Mouse (Mus musculus): ENCODE data around the gene Anxa5. TPM values are rescaled to one million over a fixed set of nuclear protein-coding genes. Genes with fewer than 3 reads are reported as not detected.

Anxa5 gene
- total and polyA plus RNA-seq, 3 experiments: 119 to 223 (median 131) TPM

- no peak for DNase-seq
- TF ChIP-seq EP300 (IDR thresholded peaks at IDR 0.05; ENCODE audit: insufficient read depth, low read depth, low read length): no peak
- intact Hi-C loops (cut with DNase I): no loop called here
- H3K9ac ChIP-seq (ENCODE audit: low read depth, low read length): no peak overlapping the region
- peaks cover 2% of the 10 kb centered on the region; the same call in 1 of the 2 replicates for H3K36me3 ChIP-seq (ENCODE audit: control insufficient read depth, insufficient read depth, low read length)
- H3K27ac ChIP-seq: no peak overlapping the region
- 76% methylated on average over 6 of the region's 6 CpGs for WGBS
- no peaks in the 10 kb centered on the region for H3K79me2 ChIP-seq (replicated peaks; ENCODE audit: control insufficient read depth, insufficient read depth, low read length)
- H3K27me3 ChIP-seq (ENCODE audit: control insufficient read depth, insufficient read depth, low read length): no peaks in the 10 kb centered on the region
- peaks cover 4% of the 10 kb centered on the region for H3K4me1 ChIP-seq (ENCODE audit: control insufficient read depth, insufficient read depth, low read length)
- no peak overlapping the region for H3K4me3 ChIP-seq
Observed at GRCm38 (mm10) chr3:36486176-36486575, 10.5 kb upstream of the Anxa5 start.

- H3K27ac ChIP-seq: no peak overlapping the region
- DNase-seq: no peak
- TF ChIP-seq POLR2A (IDR thresholded peaks at IDR 0.05; ENCODE audit: insufficient read depth, low read depth, low read length) (no peak), EP300 (IDR thresholded peaks at IDR 0.05; ENCODE audit: insufficient read depth, low read depth, low read length) (no peak), CTCF (IDR thresholded peaks at IDR 0.05) (no peak)
- H3K27me3 ChIP-seq (ENCODE audit: control insufficient read depth, insufficient read depth, low read length): no peaks in the 10 kb centered on the region
- no peak overlapping the region for H3K9ac ChIP-seq (ENCODE audit: low read depth, low read length)
- peaks cover 4% of the 10 kb centered on the region for H3K4me1 ChIP-seq (ENCODE audit: control insufficient read depth, insufficient read depth, low read length)
- 95% methylated on average over 4 of the region's 4 CpGs for WGBS
- peaks cover 4% of the 10 kb centered on the region for H3K36me3 ChIP-seq (ENCODE audit: control insufficient read depth, insufficient read depth, low read length)
- H3K4me3 ChIP-seq: no peak overlapping the region
- no peaks in the 10 kb centered on the region for H3K79me2 ChIP-seq (replicated peaks; ENCODE audit: control insufficient read depth, insufficient read depth, low read length)
- intact Hi-C loops (cut with DNase I): no loop called here
Observed at GRCm38 (mm10) chr3:36484292-36484691, 8.6 kb upstream of the Anxa5 start.

- Histone ChIP-seq H3K27me3 (ENCODE audit: control insufficient read depth, insufficient read depth, low read length) (no peaks in the 10 kb centered on the region), H3K79me2 (replicated peaks; ENCODE audit: control insufficient read depth, insufficient read depth, low read length) (no peaks in the 10 kb centered on the region), H3K4me1 (ENCODE audit: control insufficient read depth, insufficient read depth, low read length) (peaks cover 4% of the 10 kb centered on the region), H3K4me3 (no peak overlapping the region), H3K36me3 (ENCODE audit: control insufficient read depth, insufficient read depth, low read length) (peaks cover 4% of the 10 kb centered on the region), H3K9ac (ENCODE audit: low read depth, low read length) (no peak overlapping the region), H3K27ac (no peak overlapping the region; the same call in 1 of the 2 replicates)
- intact Hi-C loops (cut with DNase I): no loop called here
- DNase-seq: no peak
- TF ChIP-seq EP300 (IDR thresholded peaks at IDR 0.05; ENCODE audit: insufficient read depth, low read depth, low read length) (no peak), CTCF (IDR thresholded peaks at IDR 0.05) (no peak), POLR2A (IDR thresholded peaks at IDR 0.05; ENCODE audit: insufficient read depth, low read depth, low read length) (no peak)
- WGBS: 26% methylated on average over 9 of the region's 9 CpGs
Observed at GRCm38 (mm10) chr3:36482940-36483339, 7.2 kb upstream of the Anxa5 start.

- no peaks in the 10 kb centered on the region for H3K79me2 ChIP-seq (replicated peaks; ENCODE audit: control insufficient read depth, insufficient read depth, low read length)
- 0 out of 2 replicates have a peak overlapping the region, but pooled peaks have one; percentile 2 for H3K9ac ChIP-seq (ENCODE audit: low read depth, low read length)
- TF ChIP-seq CTCF (IDR thresholded peaks at IDR 0.05) (no peak), EP300 (IDR thresholded peaks at IDR 0.05; ENCODE audit: insufficient read depth, low read depth, low read length) (0 out of 2 replicates have a peak, but pooled peaks have one; percentile 26)
- peaks cover 4% of the 10 kb centered on the region for H3K36me3 ChIP-seq (ENCODE audit: control insufficient read depth, insufficient read depth, low read length)
- peak overlapping the region; percentile 74 for H3K27ac ChIP-seq
- H3K4me3 ChIP-seq: peak overlapping the region; percentile 1; the same call in 1 of the 2 replicates
- H3K4me1 ChIP-seq (ENCODE audit: control insufficient read depth, insufficient read depth, low read length): peaks cover 4% of the 10 kb centered on the region
- intact Hi-C loops (cut with DNase I): no loop called here
- 3% methylated on average over 11 of the region's 11 CpGs for WGBS
- DNase-seq: peak; percentile 71 to 81
- no peaks in the 10 kb centered on the region for H3K27me3 ChIP-seq (ENCODE audit: control insufficient read depth, insufficient read depth, low read length)
Observed at GRCm38 (mm10) chr3:36481776-36482193, 6.1 kb upstream of the Anxa5 start.

GRCm38 (mm10) chr3:36480486-36480885, 4.8 kb upstream of the Anxa5 start:
- Histone ChIP-seq H3K4me3 (no peak overlapping the region), H3K79me2 (replicated peaks; ENCODE audit: control insufficient read depth, insufficient read depth, low read length) (no peaks in the 10 kb centered on the region), H3K27ac (no peak overlapping the region), H3K9ac (ENCODE audit: low read depth, low read length) (no peak overlapping the region), H3K27me3 (ENCODE audit: control insufficient read depth, insufficient read depth, low read length) (no peaks in the 10 kb centered on the region), H3K4me1 (ENCODE audit: control insufficient read depth, insufficient read depth, low read length) (peaks cover 4% of the 10 kb centered on the region), H3K36me3 (ENCODE audit: control insufficient read depth, insufficient read depth, low read length) (peaks cover 4% of the 10 kb centered on the region)
- intact Hi-C loops (cut with DNase I): no loop called here
- WGBS: 78% methylated on average over 2 of the region's 2 CpGs
- TF ChIP-seq EP300 (IDR thresholded peaks at IDR 0.05; ENCODE audit: insufficient read depth, low read depth, low read length) (no peak), POLR2A (IDR thresholded peaks at IDR 0.05; ENCODE audit: insufficient read depth, low read depth, low read length) (no peak), CTCF (IDR thresholded peaks at IDR 0.05) (no peak)
- DNase-seq: no peak

GRCm38 (mm10) chr3:36478776-36479175, 3.1 kb upstream of the Anxa5 start:
- H3K4me1 ChIP-seq (ENCODE audit: control insufficient read depth, insufficient read depth, low read length): peaks cover 5% of the 10 kb centered on the region
- no peaks in the 10 kb centered on the region for H3K27me3 ChIP-seq (ENCODE audit: control insufficient read depth, insufficient read depth, low read length)
- DNase-seq: no peak
- TF ChIP-seq EP300 (IDR thresholded peaks at IDR 0.05; ENCODE audit: insufficient read depth, low read depth, low read length): no peak
- no peak for TF ChIP-seq POLR2A (IDR thresholded peaks at IDR 0.05; ENCODE audit: insufficient read depth, low read depth, low read length)
- no peak for TF ChIP-seq CTCF (IDR thresholded peaks at IDR 0.05)
- 98% methylated on average over 8 of the region's 8 CpGs for WGBS
- intact Hi-C loops (cut with DNase I): loop anchor here (5.0 to 10.0 kb wide), 4 partner anchors 74 to 544 kb away; partner anchors contain the start of genes Acad9, Ccna2, Dcun1d1 and Exosc9
- H3K4me3 ChIP-seq: no peak overlapping the region
- peaks cover 4% of the 10 kb centered on the region for H3K36me3 ChIP-seq (ENCODE audit: control insufficient read depth, insufficient read depth, low read length)
- no peak overlapping the region for H3K9ac ChIP-seq (ENCODE audit: low read depth, low read length)
- H3K79me2 ChIP-seq (replicated peaks; ENCODE audit: control insufficient read depth, insufficient read depth, low read length): no peaks in the 10 kb centered on the region
- no peak overlapping the region for H3K27ac ChIP-seq

Data from heart, adult 2 months (tissue).